Mouse (Mus musculus) bone marrow macrophage, adult 2 months (primary cell): ENCODE data around the gene Srms.

Experiments used
- CTCF ChIP-seq: IDR thresholded peaks from 2 replicates; pipeline ENCODE4 v1.5.1; 2012; ENCODE audit warnings: low read depth, mild to moderate bottlenecking, low read length, moderate library complexity
- POLR2A ChIP-seq: IDR thresholded peaks from 2 replicates; pipeline ENCODE4 v1.6.1; 2012; ENCODE audit warnings: mild to moderate bottlenecking, low read depth, low read length, borderline replicate concordance

DNA sequence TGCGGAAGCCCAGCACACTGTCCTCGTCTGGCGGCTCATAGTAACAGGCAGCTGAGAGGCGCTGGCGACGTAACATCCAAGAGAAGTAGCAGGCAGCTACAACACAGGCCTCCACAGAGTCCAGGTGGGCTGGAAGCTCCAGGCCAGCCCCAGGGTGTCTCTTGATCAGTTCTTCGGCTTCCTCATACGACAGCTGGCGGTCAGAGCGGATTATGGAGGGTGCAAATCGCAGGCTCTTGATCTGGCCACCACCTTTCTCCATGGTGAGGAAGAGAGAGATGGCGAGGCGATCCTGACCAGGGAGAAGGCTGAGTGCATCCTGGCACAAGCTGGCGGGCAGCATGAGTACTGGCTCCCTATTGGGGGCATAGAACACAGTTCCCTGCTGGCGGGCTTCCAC is 20.5 kb upstream of the Srms start:
- TF ChIP-seq CTCF (no peak), POLR2A (no peak)
